Mouse (Mus musculus): ENCODE data around the gene Ermap.

Ermap gene

DNA sequence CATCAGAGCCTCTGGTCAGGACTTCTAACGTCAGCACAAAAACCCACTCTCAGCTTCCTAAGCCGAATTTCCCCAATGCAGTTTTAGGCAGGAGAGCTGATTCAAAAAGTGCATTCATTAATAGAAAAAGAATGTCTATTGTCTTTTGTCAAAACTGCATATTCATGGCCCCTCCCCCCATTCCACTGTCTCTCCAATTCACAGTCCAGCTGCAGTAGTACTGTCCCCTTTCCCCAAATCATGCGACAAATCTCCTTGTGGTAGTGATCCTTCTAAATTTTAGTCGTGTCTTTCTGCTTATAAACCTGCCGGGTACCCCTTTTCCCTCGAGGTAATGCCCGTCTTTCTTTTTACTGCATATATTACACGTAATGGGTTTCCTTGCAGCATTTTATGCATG is 51.0 kb downstream of the Ermap start:
- no peak for DNase-seq (ENCODE audit: low spot score in 2 of 2)

- peak; percentile 38 to 41 for DNase-seq (ENCODE audit: low spot score in 2 of 2)
Observed at GRCm38 (mm10) chr4:119138171-119138570, 51.6 kb downstream of the Ermap start.

DNA sequence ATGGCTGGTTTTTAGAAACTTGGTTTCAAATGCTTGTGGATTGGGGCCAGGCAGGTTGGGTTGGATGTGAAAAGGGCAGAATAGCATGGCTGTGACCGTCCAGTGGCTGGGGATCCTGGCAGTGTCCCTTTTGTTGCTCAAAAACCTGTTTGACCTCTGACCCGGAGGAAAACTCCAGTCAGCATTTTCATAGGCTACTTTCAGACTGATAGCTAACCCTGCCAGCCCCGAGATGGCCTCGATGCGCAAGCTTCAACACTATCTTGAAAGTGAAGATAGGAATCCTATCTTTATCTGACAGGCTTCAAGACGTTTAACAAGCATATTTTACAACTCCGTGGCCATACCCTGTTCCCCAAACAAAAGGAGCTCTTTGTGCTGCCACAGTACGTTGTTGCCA is 52.5 kb downstream of the Ermap start:
- DNase-seq (ENCODE audit: low spot score in 2 of 2), result no peak

DNA sequence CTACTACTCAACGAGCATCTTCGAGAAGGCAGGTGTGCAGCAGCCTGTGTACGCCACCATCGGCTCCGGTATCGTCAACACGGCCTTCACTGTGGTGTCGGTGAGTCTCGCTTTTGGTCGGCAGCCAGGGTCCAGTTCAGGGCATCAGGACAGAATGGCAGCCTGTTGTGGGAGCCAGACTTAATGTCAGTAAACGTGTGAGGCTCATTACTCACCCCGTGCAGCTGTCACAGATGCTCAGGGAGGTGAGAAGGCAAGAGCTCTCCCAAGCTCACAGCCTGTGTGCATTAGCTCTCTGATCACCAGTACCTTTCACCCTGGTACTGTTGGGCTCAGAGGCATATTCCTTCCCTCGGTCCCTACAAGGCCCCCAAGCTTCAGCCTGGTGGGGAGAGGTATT is 56.0 kb downstream of the Ermap start:
- DNase-seq (ENCODE audit: low spot score in 2 of 2), result no peak

- DNase-seq (ENCODE audit: low spot score in 2 of 2), result no peak
Observed at GRCm38 (mm10) chr4:119133306-119133705, 56.5 kb downstream of the Ermap start.

DNA sequence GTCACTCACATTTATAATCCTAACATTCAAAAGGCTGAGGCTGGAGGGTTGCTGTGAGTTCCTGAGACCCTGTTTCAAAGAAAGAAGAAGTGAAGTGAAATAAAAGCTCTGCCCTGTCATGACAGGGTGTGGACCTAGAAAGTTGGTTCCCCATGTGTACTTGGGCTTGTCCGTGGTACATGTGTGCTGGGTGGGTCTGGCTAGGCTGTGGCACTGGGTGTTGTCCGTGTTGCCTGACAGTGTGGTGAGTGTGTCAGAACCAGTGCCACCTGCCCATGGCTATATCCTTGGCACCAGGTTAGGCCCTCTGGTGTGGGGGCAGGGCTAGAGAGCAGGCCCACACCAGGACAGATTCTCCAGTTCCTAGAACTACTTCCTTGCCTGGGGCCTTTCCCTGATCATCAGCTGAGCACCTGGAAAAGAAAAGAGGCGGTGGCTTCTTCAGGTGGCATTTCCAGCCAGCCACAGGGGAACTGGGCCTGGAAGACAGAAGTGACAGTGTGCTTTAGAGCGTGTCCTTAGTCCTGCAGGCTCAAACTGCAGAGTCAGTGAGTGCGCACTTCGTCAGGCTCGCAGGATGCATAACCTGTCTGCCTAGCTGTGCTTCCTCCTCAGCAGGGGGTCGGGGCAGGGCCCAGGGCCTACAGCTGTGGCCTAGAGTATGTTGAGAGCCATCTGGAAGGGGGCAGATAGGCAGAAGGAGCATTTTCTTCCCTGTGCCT is 58.5 kb downstream of the Ermap start:
- DNase-seq (ENCODE audit: low spot score in 2 of 2), result no peak

DNA sequence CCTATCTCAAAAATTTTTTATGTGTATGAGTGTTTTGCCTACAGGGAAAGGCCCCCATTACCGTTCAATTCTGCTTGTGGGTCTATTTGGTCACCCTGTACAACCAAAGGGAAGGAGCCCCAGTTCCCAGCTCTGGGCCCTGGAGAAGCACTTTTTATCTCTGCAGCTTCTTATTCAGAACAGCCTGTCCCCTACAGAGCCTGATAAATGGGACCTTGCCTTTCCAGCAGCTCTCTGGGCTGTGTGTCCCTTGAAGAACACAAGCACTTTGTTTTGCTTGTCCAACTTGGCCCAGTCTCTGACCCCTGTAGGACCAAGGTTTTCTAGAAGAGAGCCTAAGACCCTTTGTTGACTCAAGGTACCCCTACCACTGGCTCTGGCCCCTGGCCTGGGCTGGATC is 60.7 kb downstream of the Ermap start:
- DNase-seq (ENCODE audit: low spot score in 2 of 2), result no peak

DNA sequence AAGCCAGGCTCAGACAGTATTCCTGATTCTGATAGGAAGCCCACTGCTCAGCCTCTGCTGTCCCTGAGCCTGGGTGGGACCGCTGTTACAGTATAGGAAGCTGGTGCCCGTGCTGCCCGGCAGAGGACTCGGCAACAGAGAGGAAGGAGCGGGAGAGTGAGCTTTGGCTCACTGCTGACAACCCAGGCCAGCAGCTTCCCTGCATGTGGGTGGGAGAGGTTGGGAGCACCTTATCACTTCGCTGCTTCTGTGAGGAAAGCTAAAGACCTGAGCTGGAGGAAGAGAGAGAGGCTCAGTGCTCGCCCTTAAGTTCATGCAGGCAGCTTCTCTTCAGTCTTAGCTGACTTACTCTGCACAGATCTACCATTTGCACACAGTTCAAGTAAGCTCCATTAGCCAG is 61.3 kb downstream of the Ermap start:
- no peak for DNase-seq (ENCODE audit: low spot score in 2 of 2)

GRCm38 (mm10) chr4:119127229-119127628 is 62.6 kb downstream of the Ermap start:
- no peak for DNase-seq (ENCODE audit: low spot score in 2 of 2)

GRCm38 (mm10) chr4:119125577-119126270 is 64.1 kb downstream of the Ermap start:
- no peak for DNase-seq (ENCODE audit: low spot score in 2 of 2)
